Mouse (Mus musculus) myocyte (in vitro differentiated cells): ENCODE measurements around the gene Igf2r. TPM values are rescaled to one million over a fixed set of nuclear protein-coding genes. Genes with fewer than 3 reads are reported as not detected.

Source experiments
- H3K27me3 ChIP-seq: one replicate; pipeline ENCODE4 v1.6.1; 2011; ENCODE audit not compliant: control insufficient read depth, insufficient read depth, insufficient read length
- H3K36me3 ChIP-seq: one replicate; pipeline ENCODE4 v1.6.1; 2011; ENCODE audit not compliant: control insufficient read depth, insufficient read depth
- H3K4me2 ChIP-seq: one replicate; pipeline ENCODE4 v1.6.1; 2011; ENCODE audit warnings: low read depth, control low read depth
- H3K4me3 ChIP-seq: one replicate; pipeline ENCODE4 v1.5.1; 2011; ENCODE audit warnings: mild to moderate bottlenecking, control low read depth, moderate library complexity
- H3K79me2 ChIP-seq: one replicate; pipeline ENCODE4 v1.6.1; 2011; ENCODE audit not compliant: control insufficient read depth, insufficient read depth
- H3ac ChIP-seq: one replicate; pipeline ENCODE4 v1.6.1; 2011; ENCODE audit not compliant: control insufficient read depth, insufficient read length
- CEBPB ChIP-seq: IDR thresholded peaks from 2 replicates; pipeline ENCODE4 v1.6.1; 2011; ENCODE audit warnings: mild to moderate bottlenecking, moderate library complexity; ENCODE audit not compliant: poor library complexity, insufficient read depth, severe bottlenecking
- E2F4 ChIP-seq: IDR thresholded peaks from one replicate; pipeline ENCODE4 v1.6.1; 2011; ENCODE audit warnings: mild to moderate bottlenecking, control low read depth, moderate library complexity; ENCODE audit not compliant: insufficient read depth
- MAX ChIP-seq: IDR thresholded peaks from one replicate; pipeline ENCODE4 v1.6.1; 2011; ENCODE audit warnings: low read depth, mild to moderate bottlenecking, control low read depth
- MYOD1 ChIP-seq, 3 experiments: IDR thresholded peaks; one replicate each; pipeline ENCODE4 v1.6.1; 2011; ENCODE audit warnings: control low read depth in 2 of 3, low read depth in 2 of 3, mild to moderate bottlenecking in 2 of 3, moderate library complexity in 1 of 3; ENCODE audit not compliant: insufficient read length in 2 of 3, control insufficient read depth in 1 of 3
- MYOG ChIP-seq, 3 experiments: IDR thresholded peaks; one replicate each; pipeline ENCODE4 v1.6.1; 2011; ENCODE audit warnings: control low read depth in 2 of 3, low read depth in 2 of 3, mild to moderate bottlenecking in 2 of 3; ENCODE audit not compliant: insufficient read length in 2 of 3, control insufficient read depth in 1 of 3, insufficient read depth in 1 of 3
- POLR2A ChIP-seq: IDR thresholded peaks from one replicate; pipeline ENCODE4 v1.6.1; 2011; ENCODE audit warnings: low read depth, mild to moderate bottlenecking, control low read depth, moderate library complexity; ENCODE audit not compliant: insufficient read length
- POLR2AphosphoS2 ChIP-seq: IDR thresholded peaks from one replicate; pipeline ENCODE4 v1.6.1; 2011; ENCODE audit warnings: low read depth, control low read depth; ENCODE audit not compliant: insufficient read length
- REST ChIP-seq: IDR thresholded peaks from one replicate; pipeline ENCODE4 v1.6.1; 2011; ENCODE audit warnings: mild to moderate bottlenecking, control low read depth, moderate library complexity; ENCODE audit not compliant: insufficient read depth, insufficient read length
- SRF ChIP-seq: IDR thresholded peaks from one replicate; pipeline ENCODE4 v1.6.1; 2011; ENCODE audit warnings: low read depth; ENCODE audit not compliant: control insufficient read depth, insufficient read length
- TCF12 ChIP-seq: IDR thresholded peaks from one replicate; pipeline ENCODE4 v1.6.1; 2011; ENCODE audit warnings: mild to moderate bottlenecking, control low read depth; ENCODE audit not compliant: poor library complexity, insufficient read depth, severe bottlenecking
- TCF3 ChIP-seq: IDR thresholded peaks from one replicate; pipeline ENCODE4 v1.6.1; 2011; ENCODE audit warnings: low read depth, control low read depth; ENCODE audit not compliant: insufficient read length
- USF1 ChIP-seq: IDR thresholded peaks from one replicate; pipeline ENCODE4 v1.6.1; 2011; ENCODE audit warnings: low read depth, mild to moderate bottlenecking, control low read depth, moderate library complexity
- polyA plus RNA-seq: library from polyadenylated mRNA; unstranded; fragments of >200 nt; fragmentation: generic; extraction: Trizol; gene quantifications from one replicate; pipeline ENCODE4 v1.2.1, GENCODE M21; 2012; ENCODE audit warnings: missing spikeins

Gene Igf2r
- polyA plus RNA-seq, 1 experiment: 21.6 TPM

DNA sequence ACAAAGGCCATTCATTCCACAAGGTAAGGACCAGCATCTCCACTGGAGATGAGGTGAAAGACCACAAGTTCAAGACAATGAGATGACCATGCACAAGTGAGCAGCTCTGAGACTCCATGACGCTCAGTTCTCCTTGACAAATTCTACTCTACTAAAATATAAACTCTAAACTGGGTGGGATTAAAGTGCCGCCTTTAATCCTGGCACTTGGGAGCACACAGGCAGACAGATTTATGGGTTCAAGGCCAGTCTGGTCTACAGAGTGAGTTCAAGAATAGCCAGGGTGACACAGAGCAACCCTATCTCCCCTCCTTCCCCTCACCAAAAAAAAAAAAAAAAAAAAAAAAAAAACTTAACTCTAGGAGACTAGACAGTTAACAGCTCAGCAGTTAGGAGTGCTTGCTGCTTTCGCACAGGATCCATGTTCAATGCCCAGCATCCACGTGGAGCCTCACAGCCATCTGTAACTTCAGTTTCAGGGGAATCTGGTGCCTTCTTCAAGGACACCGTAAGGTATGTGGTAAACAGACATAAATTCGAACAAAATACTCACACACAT, 2.1 kb downstream of the Igf2r start:
- Histone ChIP-seq H3K4me3 (no peak overlapping the region), H3K79me2 (peaks cover 7% of the 10 kb centered on the region), H3ac (no peak overlapping the region), H3K4me2 (peak overlapping the region; percentile 62), H3K36me3 (no peaks in the 10 kb centered on the region), H3K27me3 (no peaks in the 10 kb centered on the region)
- TF ChIP-seq E2F4 (no peak), MAX (no peak), TCF12 (no peak), USF1 (no peak), REST (no peak), MYOG (IDR thresholded peaks at IDR 0.05; ENCODE audit: control insufficient read depth in 1 of 3, insufficient read depth in 1 of 3, insufficient read length in 2 of 3, low read depth in 2 of 3) (no peak), TCF3 (no peak), CEBPB (no peak), POLR2AphosphoS2 (no peak), SRF (no peak), POLR2A (no peak), MYOD1 (IDR thresholded peaks at IDR 0.05; ENCODE audit: control insufficient read depth in 1 of 3, insufficient read length in 2 of 3, low read depth in 2 of 3) (no peak)

DNA sequence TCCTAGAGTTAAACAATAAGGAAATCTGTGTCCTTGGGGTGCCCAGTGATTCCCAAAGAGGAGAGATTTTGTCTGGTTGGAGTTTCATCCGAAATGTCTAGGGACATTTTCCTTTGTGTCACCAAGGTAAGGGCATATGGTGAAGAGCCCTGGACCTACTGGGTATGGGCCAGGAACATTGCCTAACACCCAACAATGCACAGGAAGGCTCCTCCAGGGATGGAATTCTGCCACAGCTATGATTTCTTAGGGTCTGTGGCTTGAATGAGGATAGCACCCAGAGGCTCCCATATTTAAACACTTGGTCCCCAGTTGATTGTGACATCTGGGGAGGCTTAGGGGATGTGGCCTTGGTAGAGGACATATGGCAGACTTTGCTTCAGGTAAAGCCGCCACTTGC, 6.1 kb downstream of the Igf2r start:
- no peaks in the 10 kb centered on the region for H3K36me3 ChIP-seq

DNA sequence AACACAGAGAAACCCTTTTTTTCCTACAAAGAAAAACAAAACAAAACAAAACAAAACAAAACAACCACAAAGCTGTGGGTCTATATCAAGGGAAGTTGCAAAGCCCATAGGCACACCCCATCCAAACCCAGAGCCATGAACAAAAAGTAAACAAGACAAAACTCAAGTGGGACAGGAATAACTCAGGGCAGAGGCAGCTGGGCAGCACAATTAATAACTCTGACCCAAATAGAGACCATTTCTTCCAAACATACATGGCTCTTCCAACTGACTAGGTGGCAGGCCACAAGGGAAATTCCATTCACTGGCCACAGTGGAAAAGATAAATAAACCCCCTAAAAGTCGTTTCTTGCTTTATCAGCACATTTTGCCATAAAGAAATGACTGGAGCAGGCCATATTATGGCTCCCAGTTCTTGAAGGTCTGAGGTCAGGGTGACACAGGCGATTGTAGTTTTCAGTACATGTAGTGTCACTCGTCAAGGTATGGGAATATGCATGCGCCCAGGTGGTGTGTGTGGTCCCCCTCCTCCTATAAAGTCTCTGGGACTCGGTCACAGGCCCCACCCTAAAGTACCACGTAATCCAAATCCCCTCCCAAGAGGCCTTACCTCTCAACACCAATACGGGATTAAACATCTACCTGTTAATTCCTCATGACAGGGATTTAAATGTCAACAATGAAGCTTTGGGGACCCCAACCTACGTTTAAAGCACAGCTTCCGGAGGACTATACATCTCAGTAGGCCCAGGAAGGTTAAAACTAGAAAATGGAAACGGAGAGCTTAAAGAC, 8.9 kb downstream of the Igf2r start:
- TF ChIP-seq CEBPB (no peak), MAX (no peak), TCF12 (peak; percentile 25), POLR2AphosphoS2 (no peak), MYOG (IDR thresholded peaks at IDR 0.05; ENCODE audit: control insufficient read depth in 1 of 3, insufficient read depth in 1 of 3, insufficient read length in 2 of 3, low read depth in 2 of 3) (peak in 2 of 3 experiments; percentile 9 to 73), MYOD1 (IDR thresholded peaks at IDR 0.05; ENCODE audit: control insufficient read depth in 1 of 3, insufficient read length in 2 of 3, low read depth in 2 of 3) (peak in 1 of 3 experiments; percentile 17), E2F4 (no peak)
- no peaks in the 10 kb centered on the region for H3K36me3 ChIP-seq
- H3K79me2 ChIP-seq: no peaks in the 10 kb centered on the region
- H3K4me2 ChIP-seq: peak overlapping the region; percentile 37
- H3ac ChIP-seq: no peak overlapping the region
- H3K27me3 ChIP-seq: no peaks in the 10 kb centered on the region
- H3K4me3 ChIP-seq: no peak overlapping the region

More for the DNA sequence above, 6.1 kb downstream of the Igf2r start:
- Histone ChIP-seq H3K4me3 (no peak overlapping the region), H3K4me2 (no peak overlapping the region), H3K79me2 (peaks cover 7% of the 10 kb centered on the region), H3K27me3 (no peaks in the 10 kb centered on the region), H3ac (no peak overlapping the region)
- TF ChIP-seq MAX (no peak), E2F4 (no peak), USF1 (no peak), MYOD1 (IDR thresholded peaks at IDR 0.05; ENCODE audit: control insufficient read depth in 1 of 3, insufficient read length in 2 of 3, low read depth in 2 of 3) (no peak), CEBPB (no peak)

DNA sequence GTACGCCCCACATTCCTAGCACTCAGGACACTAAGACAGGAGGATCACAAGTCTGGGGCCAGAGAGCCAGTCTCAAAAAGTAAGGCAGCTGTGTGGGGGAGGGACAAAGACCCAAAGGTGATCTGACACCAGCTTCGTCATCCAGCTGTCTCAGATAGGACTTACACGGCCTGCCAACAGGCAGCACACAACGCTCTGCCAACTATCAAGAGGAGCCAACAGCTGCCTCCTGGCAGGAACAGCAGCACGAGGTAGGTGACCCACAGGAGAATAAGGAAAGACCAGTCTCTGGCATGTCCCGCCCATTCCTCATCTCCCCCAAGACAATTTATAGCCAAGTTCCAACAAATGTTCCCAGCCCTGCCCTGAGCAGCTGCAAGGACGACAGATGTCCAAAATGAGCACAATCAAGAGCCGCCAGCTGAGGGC, 9.8 kb downstream of the Igf2r start:
- H3K4me2 ChIP-seq: peak overlapping the region; percentile 44
- no peak overlapping the region for H3ac ChIP-seq
- no peak for TF ChIP-seq CEBPB
- peak; percentile 80 for TF ChIP-seq TCF3
- peak; percentile 24 for TF ChIP-seq MAX
- peak; percentile 65 to 91 (median 89) for TF ChIP-seq MYOD1 (IDR thresholded peaks at IDR 0.05; ENCODE audit: control insufficient read depth in 1 of 3, insufficient read length in 2 of 3, low read depth in 2 of 3)
- TF ChIP-seq E2F4: no peak
- peak; percentile 91 to 98 (median 97) for TF ChIP-seq MYOG (IDR thresholded peaks at IDR 0.05; ENCODE audit: control insufficient read depth in 1 of 3, insufficient read depth in 1 of 3, insufficient read length in 2 of 3, low read depth in 2 of 3)
- no peak for TF ChIP-seq POLR2AphosphoS2
- peak; percentile 96 for TF ChIP-seq TCF12
- TF ChIP-seq REST: no peak
- TF ChIP-seq USF1: no peak
- TF ChIP-seq POLR2A: no peak
- peak; percentile 20 for TF ChIP-seq SRF
- H3K36me3 ChIP-seq: no peaks in the 10 kb centered on the region
- no peak overlapping the region for H3K4me3 ChIP-seq
- H3K79me2 ChIP-seq: no peaks in the 10 kb centered on the region
- H3K27me3 ChIP-seq: no peaks in the 10 kb centered on the region
